10 mouse cellular contexts compared by ENCODE assay signal in genomic region chr9:111439836-111440201, GRCm38 (mm10). TPM values are rescaled to one million over a fixed set of nuclear protein-coding genes. Genes with fewer than 3 reads are reported as not detected.
A peak's percentile ranks its signal among the peaks of the same experiment; 100 is the strongest.
DNase-seq lines count a peak whose midpoint lies in the region; ATAC-seq and TF ChIP-seq lines count a peak whose summit lies in the region.
"Had no signal": no experiment of that assay in that cellular context is flagged by ENCODE, and none has a peak within 500 bp of the region (broad histone marks: within the 10 kb centered on the region; RNA-seq: fewer than 3 reads in every experiment).

No protein-coding gene starts in this region.

- no peak for ATAC-seq in forebrain, embryonic 15.5 days (replicated peaks)
- no peak for ATAC-seq in neural tube, embryonic 13.5 days (ENCODE audit: low read depth)

- no peak for DNase-seq in forebrain, embryonic 10.5 days (ENCODE audit: extremely low spot score, low spot score)
- DNase-seq in layer of hippocampus, adult 2 months (ENCODE audit: low spot score in 2 of 2): peak in 1 of 2 experiments; percentile 35
- DNase-seq in layer of hippocampus, postnatal 25 days (ENCODE audit: extremely low spot score in 1 of 2, low spot score in 1 of 2): no peak
- DNase-seq in frontal cortex, adult 2 months (ENCODE audit: extremely low spot score in 1 of 2, low spot score in 1 of 2): peak; percentile 63 to 81
- DNase-seq in T-cell, adult 2 months (ENCODE audit: low spot score): no peak
- DNase-seq in testis, postnatal 14 days (ENCODE audit: low spot score): no peak
- DNase-seq: gastrocnemius, postnatal 36 days; lung, postnatal 10 days had no signal

- H3K27ac ChIP-seq in forebrain, embryonic 15.5 days (replicated peaks): no peak overlapping the region
- no peak overlapping the region for H3K27ac ChIP-seq in forebrain, embryonic 10.5 days
- H3K27ac ChIP-seq in layer of hippocampus, adult 2 months: peak overlapping the region; percentile 84
- 0 out of 2 replicates have a peak overlapping the region, but pooled peaks have one; percentile 52 for H3K27ac ChIP-seq in neural tube, embryonic 13.5 days (replicated peaks)

- 61% methylated on average over 8 of the region's 8 CpGs for WGBS in forebrain, embryonic 15.5 days
- WGBS in forebrain, embryonic 10.5 days: 57% methylated on average over 8 of the region's 8 CpGs
- WGBS in neural tube, embryonic 13.5 days: 53% methylated on average over 8 of the region's 8 CpGs

- no peaks in the 10 kb centered on the region for H3K36me3 ChIP-seq in forebrain, embryonic 15.5 days
- no peaks in the 10 kb centered on the region for H3K36me3 ChIP-seq in forebrain, embryonic 10.5 days (replicated peaks)
- no peaks in the 10 kb centered on the region for H3K36me3 ChIP-seq in neural tube, embryonic 13.5 days

- no peaks in the 10 kb centered on the region for H3K27me3 ChIP-seq in forebrain, embryonic 15.5 days
- H3K27me3 ChIP-seq in forebrain, embryonic 10.5 days (ENCODE audit: poor library complexity, severe bottlenecking): peaks cover 55% of the 10 kb centered on the region
- H3K27me3 ChIP-seq in neural tube, embryonic 13.5 days: peaks cover 31% of the 10 kb centered on the region

- TF ChIP-seq CTCF in layer of hippocampus, adult 2 months (conservative IDR thresholded peaks at IDR 0.05): no peak

- peaks cover 7% of the 10 kb centered on the region; the same call in 1 of the 2 replicates for H3K4me1 ChIP-seq in forebrain, embryonic 15.5 days
- peaks cover 18% of the 10 kb centered on the region for H3K4me1 ChIP-seq in forebrain, embryonic 10.5 days
- peaks cover 8% of the 10 kb centered on the region for H3K4me1 ChIP-seq in neural tube, embryonic 13.5 days (replicated peaks)

- H3K4me2 ChIP-seq in forebrain, embryonic 15.5 days (replicated peaks): peak overlapping the region; percentile 5; the same call in 1 of the 2 replicates
- peak overlapping the region; percentile 69 for H3K4me2 ChIP-seq in neural tube, embryonic 13.5 days

- H3K9ac ChIP-seq in forebrain, embryonic 15.5 days (replicated peaks): 0 out of 2 replicates have a peak overlapping the region, but pooled peaks have one; percentile 33
- H3K9ac ChIP-seq in neural tube, embryonic 13.5 days: peak overlapping the region; percentile 78

- H3K9me3 ChIP-seq in forebrain, embryonic 15.5 days: no peaks in the 10 kb centered on the region
- H3K9me3 ChIP-seq in forebrain, embryonic 10.5 days: no peaks in the 10 kb centered on the region
- H3K9me3 ChIP-seq in neural tube, embryonic 13.5 days: no peaks in the 10 kb centered on the region

- peak overlapping the region; percentile 43 for H3K4me3 ChIP-seq in forebrain, embryonic 15.5 days
- no peak overlapping the region for H3K4me3 ChIP-seq in forebrain, embryonic 10.5 days
- H3K4me3 ChIP-seq in layer of hippocampus, adult 2 months: peak overlapping the region; percentile 57
- H3K4me3 ChIP-seq in neural tube, embryonic 13.5 days: peak overlapping the region; percentile 58

RNA-seq across cellular contexts. Expression of gene Dclk3, which starts 0.9 kb away (rescaled TPM):
- 5.3 and 5.4 TPM in 2 replicates for polyA plus RNA-seq in forebrain, embryonic 15.5 days (2015; fragmentation: Nextera tagmentation; extraction: Ambion mirVana)
- polyA plus RNA-seq in forebrain, embryonic 10.5 days (2016; fragmentation: Nextera tagmentation; extraction: Ambion mirVana): 0.14 and 0.21 TPM in 2 replicates
- total RNA-seq in layer of hippocampus, adult 2 months (2021): 10 to 100 TPM; 14.4 to 19.3 TPM
- 10 to 100 TPM; 12.2 to 13.2 TPM for total RNA-seq in layer of hippocampus, postnatal 25 days (2021)
- 21.5 and 23.8 TPM in 2 replicates for polyA plus RNA-seq in frontal cortex, adult 2 months (2012; rRNA removed)
- polyA plus RNA-seq in neural tube, embryonic 13.5 days (2015; fragmentation: Nextera tagmentation; extraction: Ambion mirVana): 10.8 and 13.8 TPM in 2 replicates

Comparison
In these comparisons a context has a peak if more than half of its experiments do, and no peak if none do; other contexts are left out.
1. H3K27ac ChIP-seq: peak in layer of hippocampus, adult 2 months (single experiment) and neural tube, embryonic 13.5 days (single experiment); none in forebrain, embryonic 15.5 days (single experiment) and forebrain, embryonic 10.5 days (single experiment).
2. DNase-seq: peak in frontal cortex, adult 2 months (2 of 2); none in forebrain, embryonic 10.5 days (single experiment), layer of hippocampus, postnatal 25 days (0 of 2), T-cell, adult 2 months (single experiment) and testis, postnatal 14 days (single experiment).